Mouse (Mus musculus): ENCODE measurements around the gene Tctn1. TPM values are rescaled to one million over a fixed set of nuclear protein-coding genes. Genes with fewer than 3 reads are reported as not detected.

Tctn1 gene
- total RNA-seq, 2 experiments from 2014 or later = 12.2 to 14.5 TPM

DNA sequence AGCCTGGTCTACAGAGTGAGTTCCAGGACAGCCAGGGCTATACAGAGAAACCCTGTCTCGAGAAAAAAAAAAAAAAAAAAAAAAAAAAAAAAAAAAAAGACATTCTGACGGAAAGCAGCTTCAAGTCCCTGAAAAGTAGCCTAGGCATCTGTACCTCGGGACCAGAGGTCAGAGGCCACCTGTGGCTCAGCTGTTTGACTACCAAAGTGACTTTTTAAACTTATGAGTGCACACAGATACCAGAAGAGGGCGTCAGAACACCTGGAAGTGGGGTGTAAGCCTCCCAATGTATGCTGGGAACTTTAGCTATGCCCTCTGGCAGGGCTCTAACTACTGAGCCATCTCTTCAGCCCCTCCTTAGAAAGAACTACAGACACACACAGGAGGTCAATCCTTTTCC, 71.9 kb downstream of the Tctn1 start:
- no peak for DNase-seq (ENCODE audit: low spot score in 2 of 2)
- intact Hi-C loops (cut with DNase I) = no loop called here

GRCm38 (mm10) chr5:122191269-122192063, 72.8 kb downstream of the Tctn1 start:
- intact Hi-C loops (cut with DNase I) = no loop called here

GRCm38 (mm10) chr5:122190465-122190864, 73.8 kb downstream of the Tctn1 start:
- intact Hi-C loops (cut with DNase I) = no loop called here
- no peak for DNase-seq (ENCODE audit: low spot score in 2 of 2)

More at GRCm38 (mm10) chr5:122191269-122192063, 72.8 kb downstream of the Tctn1 start:
- no peak for DNase-seq (ENCODE audit: low spot score in 2 of 2)

- DNase-seq (ENCODE audit: low spot score in 2 of 2) = no peak
- intact Hi-C loops (cut with DNase I) = no loop called here
Measured at GRCm38 (mm10) chr5:122189115-122189514, 75.1 kb downstream of the Tctn1 start.

Other genes with a start within 250 kb of the Tctn1 start
- gene Cux2, start 214.4 kb downstream of the Tctn1 start, total RNA-seq (2021) = 100 to 1,000 TPM; 187 to 216 TPM
- gene Myl2, start 163.5 kb downstream of the Tctn1 start, total RNA-seq (2021) = 1 to 10 TPM; 1.3 to 1.6 TPM
- gene Ccdc63, start 123.6 kb downstream of the Tctn1 start, total RNA-seq (2021) = under 1 TPM; 0.30 to 0.72 TPM
- 100 to 1,000 TPM; 154 to 200 TPM for gene Ppp1cc, start 106.2 kb downstream of the Tctn1 start, total RNA-seq (2021)
- gene Hvcn1, start 57.7 kb downstream of the Tctn1 start, total RNA-seq (2021) = 1 to 10 TPM; 2.6 to 2.7 TPM
- 10 to 100 TPM; 39.1 to 42.7 TPM for gene Pptc7, start 19.9 kb upstream of the Tctn1 start, total RNA-seq (2021)
- 1 to 10 TPM; 2.8 to 4.6 TPM for gene Rad9b, start 89.8 kb upstream of the Tctn1 start, total RNA-seq (2021)
- 100 to 1,000 TPM; 185 to 191 TPM for gene Vps29, start 89.9 kb upstream of the Tctn1 start, total RNA-seq (2021)
- 10 to 100 TPM; 24.4 to 25.7 TPM for gene Gpn3, start 107.4 kb upstream of the Tctn1 start, total RNA-seq (2021)
- gene Fam216a, start 107.9 kb upstream of the Tctn1 start, total RNA-seq (2021) = 10 to 100 TPM; 69.7 to 73.1 TPM
- gene Arpc3, start 127.4 kb upstream of the Tctn1 start, total RNA-seq (2021) = 100 to 1,000 TPM; 211 to 225 TPM
- gene Anapc7, start 157.2 kb upstream of the Tctn1 start, total RNA-seq (2021) = 10 to 100 TPM; 31.5 to 34.0 TPM
- 100 to 1,000 TPM; 681 to 755 TPM for gene Atp2a2, start 237.8 kb upstream of the Tctn1 start, total RNA-seq (2021)

All from left cerebral cortex, postnatal 36 days (tissue).